Mouse (Mus musculus): ENCODE measurements at regions not wholly inside any gene's neighbourhood (a gene's known extent, or its start where the extent isn't known, plus 50 kb on each side); places are given as distances from the start of the nearest gene placed in this dataset.

DNA sequence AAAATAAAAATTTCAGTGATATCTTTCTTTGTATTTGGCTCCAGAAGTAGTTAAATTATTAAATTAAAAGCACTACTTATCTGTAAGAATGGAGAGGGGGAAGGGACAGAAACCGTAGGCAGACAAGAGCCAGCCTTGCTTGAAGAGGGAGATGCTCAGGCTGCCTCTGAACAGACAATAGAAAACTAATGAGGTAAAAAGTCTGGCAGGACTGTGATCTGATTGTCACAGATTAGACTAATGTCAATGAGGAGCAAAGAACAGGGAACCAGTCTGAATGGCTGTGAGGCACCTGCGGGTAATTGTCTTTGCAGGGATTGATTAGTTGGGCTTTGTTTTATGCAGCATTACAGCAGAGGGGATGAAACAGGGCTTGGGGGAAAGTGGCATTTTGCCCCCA, 362.3 kb upstream of the Fam92a start:
- DNase-seq: no peak

GRCm38 (mm10) chr4:12532961-12533360, 361.1 kb upstream of the Fam92a start:
- no peak for DNase-seq

GRCm38 (mm10) chr4:12522358-12522757, 350.5 kb upstream of the Fam92a start:
- no peak for DNase-seq

DNA sequence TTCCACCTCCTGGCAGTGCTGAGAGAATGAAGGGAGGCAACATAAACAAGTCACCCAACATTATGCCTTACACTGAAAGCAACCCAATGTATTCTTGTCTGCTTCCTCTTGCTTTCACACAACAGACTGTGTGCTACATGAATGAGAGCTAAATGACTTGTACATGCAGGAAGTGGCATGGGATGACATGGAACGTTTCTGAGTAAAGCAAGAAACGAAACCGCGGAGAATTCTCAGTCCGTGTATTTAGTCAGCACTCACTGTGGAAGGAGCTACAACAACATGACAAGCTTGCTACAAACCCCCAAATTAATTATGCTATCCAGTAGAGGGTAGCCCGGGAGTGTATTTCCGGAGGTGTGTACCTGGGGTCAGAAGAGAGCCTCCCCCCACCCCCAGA, 349.4 kb upstream of the Fam92a start:
- DNase-seq: no peak

DNA sequence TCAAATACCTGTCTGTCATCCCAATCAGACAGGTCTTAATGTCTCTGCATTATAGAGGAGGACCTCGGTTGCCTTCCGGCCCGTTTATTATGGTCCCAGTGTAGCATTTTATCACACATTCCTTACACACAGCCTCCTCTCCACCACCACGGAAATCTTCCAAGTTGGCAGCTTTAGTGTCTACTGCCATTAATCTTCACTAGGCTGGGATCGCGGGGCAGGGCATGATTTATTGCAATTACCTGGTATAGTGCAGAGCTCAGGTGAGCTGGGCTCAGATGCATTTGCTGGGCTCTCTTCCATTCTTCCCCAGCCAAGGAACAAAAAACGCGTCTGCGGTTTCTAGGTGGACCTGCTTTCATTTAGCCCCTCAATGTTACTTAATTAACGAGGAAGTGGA, 344.7 kb upstream of the Fam92a start:
- no peak for DNase-seq

- DNase-seq: peak; percentile 74
These were observed 340.0 kb upstream of the Fam92a start for GRCm38 (mm10) chr4:12511656-12512385.

- DNase-seq: no peak
These were observed 335.2 kb upstream of the Fam92a start for GRCm38 (mm10) chr4:12506851-12507551.

DNA sequence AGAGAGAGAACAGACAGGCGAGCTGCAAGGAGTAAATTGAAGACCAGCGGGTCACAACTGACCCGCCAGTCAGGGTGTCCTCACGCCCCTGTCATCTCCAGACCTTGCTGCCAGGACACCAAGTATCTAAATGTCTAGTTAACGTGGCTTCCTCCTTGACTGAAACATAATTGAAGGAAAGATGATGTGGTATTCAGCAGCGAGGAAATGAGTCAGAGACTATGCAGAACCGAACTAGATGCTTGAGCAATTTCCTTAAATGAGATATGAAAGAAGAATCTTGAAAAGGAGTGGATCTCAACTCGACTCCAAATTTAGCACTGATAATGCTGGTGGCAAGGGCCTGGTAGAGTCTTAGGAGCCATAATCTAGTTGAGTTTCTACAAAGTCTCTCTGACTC, 329.3 kb upstream of the Fam92a start:
- no peak for DNase-seq

DNA sequence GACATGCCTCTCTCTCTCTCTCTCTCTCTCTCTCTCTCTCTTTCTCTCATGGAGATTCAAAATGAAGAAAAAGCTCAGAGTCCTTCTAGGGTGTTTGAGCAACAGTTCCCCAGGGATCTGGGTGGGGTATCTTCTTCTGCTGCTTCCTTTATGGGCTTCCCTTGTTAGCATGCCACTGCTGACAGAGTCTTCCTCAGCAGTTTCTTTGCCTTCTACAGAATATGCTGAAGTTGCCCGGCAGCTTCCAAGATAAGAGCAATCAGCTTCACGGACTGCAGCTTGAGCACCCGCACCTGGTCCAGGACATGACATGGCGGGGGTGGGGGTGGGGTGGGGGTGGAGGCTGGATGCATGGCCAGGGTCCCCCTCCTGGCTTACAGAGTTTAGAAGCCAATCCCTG, 326.6 kb upstream of the Fam92a start:
- no peak for DNase-seq

- DNase-seq: no peak
These were observed 320.7 kb upstream of the Fam92a start for GRCm38 (mm10) chr4:12492468-12492867.

DNA sequence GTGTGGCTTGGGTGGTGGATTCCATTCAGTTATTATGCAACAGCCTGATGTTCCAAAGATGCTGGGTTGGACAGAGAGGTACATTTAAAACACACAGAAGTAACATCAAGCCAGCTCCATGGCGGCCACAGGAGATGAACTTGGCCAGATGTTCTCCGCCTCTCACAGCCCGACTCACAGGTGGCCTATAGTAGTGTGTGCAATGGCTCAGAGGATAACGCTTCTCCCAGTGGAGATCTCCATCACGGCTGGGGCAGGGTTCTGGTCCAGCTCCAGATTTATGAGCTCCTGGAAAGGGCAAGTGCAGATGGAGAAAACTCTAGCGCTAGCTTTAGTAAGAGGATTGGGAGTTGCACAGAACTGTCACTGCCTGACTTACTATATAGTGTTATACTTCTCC, 319.5 kb upstream of the Fam92a start:
- DNase-seq: peak; percentile 61

DNA sequence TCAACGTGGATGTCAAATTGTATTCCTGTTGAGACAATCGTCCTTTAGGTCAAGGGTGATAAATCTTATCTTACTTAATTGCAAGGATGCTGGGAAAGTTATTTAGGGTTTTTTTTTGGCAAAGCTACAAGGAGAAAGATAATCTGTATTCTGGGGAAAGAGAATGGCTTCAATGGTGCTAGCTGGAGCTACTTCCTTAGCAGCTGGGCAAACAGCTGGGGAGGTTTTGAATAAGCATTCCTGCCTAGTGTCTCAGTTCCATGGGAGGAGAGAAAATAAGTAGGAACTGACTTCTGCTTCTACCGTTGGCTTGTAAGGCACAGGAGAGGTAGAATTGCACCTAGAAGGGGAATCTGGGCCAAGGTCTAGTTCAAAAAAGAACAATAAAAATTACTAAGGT, 318.3 kb upstream of the Fam92a start:
- no peak for DNase-seq

DNA sequence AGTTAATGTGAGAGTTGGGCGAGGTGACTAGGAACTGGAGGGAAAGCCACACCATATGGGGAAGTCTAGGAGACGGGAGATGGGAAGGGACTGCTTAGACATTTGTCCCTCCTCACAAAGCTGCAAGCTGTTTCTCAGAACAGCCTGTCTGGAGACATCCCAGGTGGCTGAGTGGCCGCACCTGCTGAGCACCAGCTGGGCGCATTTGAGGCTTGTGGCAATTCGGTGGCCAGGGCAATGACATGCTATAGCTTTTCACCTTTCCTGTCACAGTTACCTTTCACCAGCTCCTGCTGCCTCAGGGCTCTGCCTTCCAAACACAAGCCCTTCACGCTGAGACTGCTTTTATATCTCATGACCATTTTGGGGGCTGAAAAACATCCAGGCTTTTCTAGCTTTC, 317.5 kb upstream of the Fam92a start:
- no peak for DNase-seq

- DNase-seq: no peak
These were observed 309.7 kb upstream of the Fam92a start for GRCm38 (mm10) chr4:12481481-12481880.

- no peak for DNase-seq
These were observed 304.9 kb upstream of the Fam92a start for GRCm38 (mm10) chr4:12476717-12477116.

DNA sequence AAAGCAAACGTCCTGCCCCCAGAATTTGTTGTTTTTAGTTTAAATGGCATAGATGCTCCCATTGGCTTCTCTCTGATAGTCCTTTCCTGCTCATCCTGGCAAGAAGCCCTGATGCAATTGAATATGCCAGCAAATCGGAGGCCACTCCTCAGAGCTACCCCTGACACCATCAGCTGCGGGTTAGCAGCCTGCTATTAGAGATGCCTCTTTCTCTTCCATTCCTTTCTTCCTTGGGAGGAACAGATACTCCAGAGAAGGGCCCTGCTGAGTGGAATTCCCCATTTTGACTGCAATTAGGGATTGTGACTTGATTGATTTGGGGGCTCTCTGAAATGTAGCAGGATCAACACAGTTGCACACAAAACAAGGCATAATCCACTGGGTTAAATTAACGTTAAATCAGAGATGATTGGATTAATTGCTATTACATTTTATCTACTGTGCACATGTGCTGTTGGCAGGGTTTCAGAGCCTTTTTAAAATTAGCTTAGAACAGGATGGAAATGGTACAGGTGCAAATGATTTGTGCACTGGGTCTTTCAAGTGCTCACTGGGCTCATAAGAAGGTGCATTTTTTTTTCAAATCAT, 303.3 kb upstream of the Fam92a start:
- DNase-seq: no peak

GRCm38 (mm10) chr4:12474421-12474820, 302.6 kb upstream of the Fam92a start:
- DNase-seq: no peak

- no peak for DNase-seq
These were observed 289.9 kb upstream of the Fam92a start for GRCm38 (mm10) chr4:12461701-12462100.

DNA sequence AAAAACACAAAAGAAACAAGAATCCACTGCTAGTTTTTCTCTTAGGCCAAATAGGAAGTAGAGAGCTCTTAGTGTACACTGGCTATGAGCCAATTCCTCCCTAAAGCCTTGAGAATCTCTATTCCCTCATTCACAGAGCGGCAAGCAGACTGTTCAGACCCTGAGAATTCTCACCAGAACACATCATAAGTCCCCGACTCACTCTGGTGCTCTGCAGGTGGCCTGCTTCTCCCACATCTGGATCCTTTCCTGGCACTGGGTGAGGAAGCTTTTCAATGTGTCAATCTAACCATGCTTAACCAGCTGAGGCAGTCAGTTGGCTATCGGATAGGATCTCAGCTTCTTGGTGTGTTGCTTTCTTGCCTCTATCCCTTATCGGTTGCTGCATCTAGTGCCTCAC, 289.4 kb upstream of the Fam92a start:
- no peak for DNase-seq

- DNase-seq: no peak
These were observed 286.3 kb upstream of the Fam92a start for GRCm38 (mm10) chr4:12457978-12458597.

GRCm38 (mm10) chr4:12452086-12452485, 280.3 kb upstream of the Fam92a start:
- no peak for DNase-seq

GRCm38 (mm10) chr4:12425507-12425906, 253.7 kb upstream of the Fam92a start:
- no peak for DNase-seq

DNA sequence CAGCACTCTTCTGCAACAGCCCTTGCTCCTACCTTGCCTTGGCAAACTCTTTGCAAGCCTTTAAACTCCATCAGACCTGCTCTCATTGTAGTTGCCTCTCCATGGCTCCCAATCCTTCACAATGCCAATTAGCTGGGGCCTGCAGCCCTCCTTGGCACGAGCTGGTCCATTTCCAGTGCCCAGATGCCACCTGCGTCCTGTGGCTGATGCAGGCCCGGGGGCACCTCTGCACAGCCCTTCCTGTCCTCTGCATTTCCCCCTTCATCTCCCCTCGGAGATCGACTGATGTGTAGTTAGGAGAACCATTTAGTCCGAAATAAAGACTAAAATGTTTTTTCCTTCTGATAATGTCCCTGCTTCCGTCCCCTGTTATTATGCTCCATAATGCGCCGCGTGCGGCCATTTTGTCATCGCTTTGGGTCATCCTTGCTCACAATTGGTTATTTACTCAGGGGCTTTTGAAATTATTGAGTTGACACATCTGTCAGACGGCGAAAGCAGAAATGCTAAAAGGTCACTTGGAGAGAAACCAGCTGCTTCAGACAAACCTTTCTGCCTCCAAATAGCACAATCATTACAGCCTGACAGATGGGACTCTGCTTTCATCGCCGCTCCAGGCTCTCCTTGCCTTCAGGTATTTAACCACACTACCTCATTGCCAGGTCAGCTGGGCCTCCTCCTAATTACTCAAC, 250.0 kb upstream of the Fam92a start:
- DNase-seq: no peak

Data from gastrocnemius, postnatal 25 days (tissue).